Comparison of ENCODE assay signal across 33 mouse cellular contexts in the genomic region with DNA sequence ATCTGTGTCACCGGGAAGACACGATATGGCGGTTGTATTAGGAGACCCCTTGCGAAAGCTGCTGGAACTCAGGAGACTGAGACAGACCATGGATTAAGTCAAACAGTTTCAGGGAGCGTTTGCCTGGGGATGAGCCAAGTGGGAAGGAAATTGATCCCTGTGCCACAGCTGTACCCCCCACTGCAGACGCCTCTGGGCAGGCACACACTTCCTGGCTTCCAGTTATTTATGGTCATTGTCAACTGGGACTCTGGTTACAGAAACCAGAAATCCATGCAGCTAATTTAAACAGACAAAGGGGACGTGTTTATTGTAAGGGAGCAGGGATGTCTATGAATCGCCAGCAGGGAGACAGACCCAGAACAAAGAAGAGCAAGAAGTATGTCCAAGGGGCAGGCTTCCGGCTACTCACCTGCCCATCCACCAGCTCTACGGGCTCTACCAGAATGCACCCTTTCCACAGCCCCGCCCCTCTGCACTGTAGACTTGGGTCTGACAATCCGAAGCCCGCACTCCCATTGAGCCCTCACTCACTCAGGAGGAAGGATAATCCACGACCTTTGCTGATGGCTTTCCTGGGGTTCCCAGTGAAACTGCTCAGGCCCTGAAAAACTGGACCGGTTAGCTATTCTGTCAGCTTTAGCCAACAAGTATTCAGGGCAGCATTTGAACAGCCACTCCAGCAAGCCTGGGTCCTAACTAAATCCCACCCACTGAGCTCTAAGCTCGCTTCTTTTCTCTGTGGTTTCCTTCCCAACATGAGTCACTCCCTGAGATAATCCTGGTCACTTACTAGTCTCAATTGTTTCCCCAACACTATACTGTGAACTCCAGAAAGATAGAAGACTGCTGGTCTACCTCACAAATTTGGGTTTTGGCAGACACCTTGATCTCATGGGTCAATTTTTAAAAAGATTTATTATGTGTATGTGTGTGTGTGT. TPM values are rescaled to one million over a fixed set of nuclear protein-coding genes. Genes with fewer than 3 reads are reported as not detected.
A peak's percentile ranks its signal among the peaks of the same experiment; 100 is the strongest.
DNase-seq lines count a peak whose midpoint lies in the region; ATAC-seq and TF ChIP-seq lines count a peak whose summit lies in the region.
"Had no signal": no experiment of that assay in that cellular context is flagged by ENCODE, and none has a peak within 500 bp of the region (broad histone marks: within the 10 kb centered on the region; RNA-seq: fewer than 3 reads in every experiment).

No protein-coding gene starts in this region.

- no peaks in the 10 kb centered on the region for H3K36me3 ChIP-seq in kidney, embryonic 14.5 days (ENCODE audit: control insufficient read depth, insufficient read depth, low read length)
- H3K36me3 ChIP-seq in kidney, embryonic 16.5 days (ENCODE audit: insufficient read depth, low read length) = no peaks in the 10 kb centered on the region
- no peaks in the 10 kb centered on the region for H3K36me3 ChIP-seq in neural tube, embryonic 12.5 days
- H3K36me3 ChIP-seq in C2C12 (ENCODE audit: control insufficient read depth, insufficient read depth) = no peaks in the 10 kb centered on the region
- H3K36me3 ChIP-seq in stomach, embryonic 14.5 days (ENCODE audit: control insufficient read depth, insufficient read depth, low read length) = no peaks in the 10 kb centered on the region
- H3K36me3 ChIP-seq: embryonic facial prominence, embryonic 13.5 days; forebrain, embryonic 10.5 days; forebrain, embryonic 15.5 days; heart, embryonic 15.5 days; hindbrain, embryonic 12.5 days; limb, embryonic 10.5 days; limb, embryonic 15.5 days; liver, embryonic 13.5 days; midbrain, embryonic 12.5 days had no signal

- H3K79me3 ChIP-seq in C2C12 (ENCODE audit: low read depth) = no peaks in the 10 kb centered on the region

- no peak overlapping the region for H3ac ChIP-seq in C2C12 (ENCODE audit: control insufficient read depth, insufficient read length, low read depth)

- no peak overlapping the region for H3K27ac ChIP-seq in kidney, embryonic 14.5 days (ENCODE audit: low read depth, low read length)
- H3K27ac ChIP-seq in kidney, embryonic 16.5 days (ENCODE audit: low read length) = no peak overlapping the region
- H3K27ac ChIP-seq in neural tube, embryonic 12.5 days = no peak overlapping the region
- H3K27ac ChIP-seq in stomach, embryonic 14.5 days (ENCODE audit: low read length) = no peak overlapping the region
- H3K27ac ChIP-seq: embryonic facial prominence, embryonic 13.5 days; forebrain, embryonic 10.5 days; forebrain, embryonic 15.5 days; gastrocnemius, adult 2 months; heart, embryonic 15.5 days; hindbrain, embryonic 12.5 days; hindbrain, postnatal 0 days; limb, embryonic 10.5 days; limb, embryonic 15.5 days; liver, embryonic 13.5 days; midbrain, embryonic 12.5 days had no signal

- no peaks in the 10 kb centered on the region for H3K79me2 ChIP-seq in C2C12 (ENCODE audit: control insufficient read depth, insufficient read depth)

- H3K27me3 ChIP-seq in kidney, embryonic 14.5 days (ENCODE audit: control insufficient read depth, insufficient read depth, low read length) = no peaks in the 10 kb centered on the region
- H3K27me3 ChIP-seq in kidney, embryonic 16.5 days (ENCODE audit: insufficient read depth, low read length) = no peaks in the 10 kb centered on the region
- H3K27me3 ChIP-seq in neural tube, embryonic 12.5 days (replicated peaks) = no peaks in the 10 kb centered on the region
- no peaks in the 10 kb centered on the region for H3K27me3 ChIP-seq in C2C12 (ENCODE audit: control insufficient read depth, insufficient read depth, insufficient read length)
- H3K27me3 ChIP-seq in stomach, embryonic 14.5 days (ENCODE audit: control insufficient read depth, insufficient read depth, low read length) = no peaks in the 10 kb centered on the region
- H3K27me3 ChIP-seq: embryonic facial prominence, embryonic 13.5 days; forebrain, embryonic 15.5 days; heart, embryonic 15.5 days; hindbrain, embryonic 12.5 days; limb, embryonic 15.5 days; liver, embryonic 13.5 days; midbrain, embryonic 12.5 days had no signal

- H3K4me3 ChIP-seq in kidney, embryonic 14.5 days (ENCODE audit: low read length) = no peak overlapping the region
- no peak overlapping the region for H3K4me3 ChIP-seq in kidney, embryonic 16.5 days (ENCODE audit: low read length)
- H3K4me3 ChIP-seq in neural tube, embryonic 12.5 days = no peak overlapping the region
- H3K4me3 ChIP-seq in C2C12 (ENCODE audit: insufficient read depth, poor library complexity, severe bottlenecking) = no peak overlapping the region
- no peak overlapping the region for H3K4me3 ChIP-seq in stomach, embryonic 14.5 days (ENCODE audit: low read depth, low read length)
- H3K4me3 ChIP-seq: embryonic facial prominence, embryonic 13.5 days; forebrain, embryonic 10.5 days; forebrain, embryonic 15.5 days; gastrocnemius, adult 2 months; heart, embryonic 15.5 days; hindbrain, embryonic 12.5 days; limb, embryonic 10.5 days; limb, embryonic 15.5 days; liver, embryonic 13.5 days; megakaryocyte, embryonic 14.5 days; midbrain, embryonic 12.5 days had no signal

- no peaks in the 10 kb centered on the region for H3K4me1 ChIP-seq in kidney, embryonic 14.5 days (ENCODE audit: control insufficient read depth, insufficient read depth, low read length)
- H3K4me1 ChIP-seq in kidney, embryonic 16.5 days (ENCODE audit: insufficient read depth, low read length) = no peaks in the 10 kb centered on the region
- peaks cover 15% of the 10 kb centered on the region for H3K4me1 ChIP-seq in neural tube, embryonic 12.5 days
- peaks cover 4% of the 10 kb centered on the region; the same call in 1 of the 2 replicates for H3K4me1 ChIP-seq in stomach, embryonic 14.5 days (ENCODE audit: control insufficient read depth, insufficient read depth, low read length)
- H3K4me1 ChIP-seq: forebrain, embryonic 15.5 days; heart, embryonic 15.5 days; liver, embryonic 13.5 days had no signal

- H3K9ac ChIP-seq in kidney, embryonic 14.5 days (ENCODE audit: low read depth, low read length) = no peak overlapping the region
- H3K9ac ChIP-seq in kidney, embryonic 16.5 days (replicated peaks; ENCODE audit: low read length) = no peak overlapping the region
- H3K9ac ChIP-seq in neural tube, embryonic 12.5 days = no peak overlapping the region
- H3K9ac ChIP-seq in stomach, embryonic 14.5 days (replicated peaks; ENCODE audit: low read depth, low read length) = no peak overlapping the region
- H3K9ac ChIP-seq: embryonic facial prominence, embryonic 13.5 days; forebrain, embryonic 15.5 days; heart, embryonic 15.5 days; hindbrain, embryonic 12.5 days; limb, embryonic 15.5 days; liver, embryonic 13.5 days; midbrain, embryonic 12.5 days had no signal

- H3K4me2 ChIP-seq in kidney, embryonic 14.5 days (replicated peaks; ENCODE audit: low read depth, low read length) = no peak overlapping the region
- no peak overlapping the region for H3K4me2 ChIP-seq in kidney, embryonic 16.5 days (replicated peaks; ENCODE audit: low read depth, low read length)
- no peak overlapping the region for H3K4me2 ChIP-seq in neural tube, embryonic 12.5 days (replicated peaks)
- no peak overlapping the region for H3K4me2 ChIP-seq in stomach, embryonic 14.5 days (replicated peaks; ENCODE audit: low read depth, low read length)
- H3K4me2 ChIP-seq: embryonic facial prominence, embryonic 13.5 days; forebrain, embryonic 15.5 days; heart, embryonic 15.5 days; hindbrain, embryonic 12.5 days; limb, embryonic 15.5 days; liver, embryonic 13.5 days; midbrain, embryonic 12.5 days had no signal

- H3K9me3 ChIP-seq in kidney, embryonic 14.5 days (ENCODE audit: control insufficient read depth, low read length) = 0 out of 2 replicates have a peak, but pooled peaks cover 3% of the 10 kb centered on the region
- H3K9me3 ChIP-seq in kidney, embryonic 16.5 days (ENCODE audit: low read length) = no peaks in the 10 kb centered on the region
- no peaks in the 10 kb centered on the region for H3K9me3 ChIP-seq in neural tube, embryonic 12.5 days
- H3K9me3 ChIP-seq in stomach, embryonic 14.5 days (ENCODE audit: control insufficient read depth, low read depth, low read length) = no peaks in the 10 kb centered on the region
- H3K9me3 ChIP-seq: forebrain, embryonic 10.5 days; forebrain, embryonic 15.5 days; heart, embryonic 15.5 days; hindbrain, embryonic 12.5 days; limb, embryonic 10.5 days; limb, embryonic 15.5 days; liver, embryonic 13.5 days; midbrain, embryonic 12.5 days had no signal

- no peak for DNase-seq in neural tube, embryonic 10.5 days (ENCODE audit: extremely low spot score, low spot score)
- no peak for DNase-seq in layer of hippocampus, postnatal 14 days (ENCODE audit: low spot score in 2 of 2)
- DNase-seq: adrenal gland, postnatal 14 days; cerebellum, adult 18-20 months; cerebellum, postnatal 10 days; gastrocnemius, adult 2 months; gastrocnemius, postnatal 36 days; heart, postnatal 36 days; kidney, adult 9 months; liver, embryonic 13.5 days; lung, adult 18-20 months; right cerebral cortex, postnatal 25 days; thymus, adult 18-20 months; thymus, postnatal 36 days had no signal

- ATAC-seq in kidney, embryonic 14.5 days (ENCODE audit: low FRiP score, low TSS enrichment) = 0 out of 2 replicates have a peak, but pooled peaks have one; percentile 46
- no peak for ATAC-seq in kidney, embryonic 16.5 days (ENCODE audit: low FRiP score, low TSS enrichment)
- 0 out of 2 replicates have a peak, but pooled peaks have one; percentile 9 for ATAC-seq in neural tube, embryonic 12.5 days (ENCODE audit: low FRiP score, low read depth)
- peak; percentile 46; the same call in 1 of the 2 replicates for ATAC-seq in stomach, embryonic 14.5 days (ENCODE audit: insufficient number of reproducible peaks, insufficient read depth, low FRiP score, low read depth)
- ATAC-seq: forebrain, embryonic 15.5 days; hindbrain, postnatal 0 days; intestine, postnatal 0 days; lung, postnatal 0 days had no signal

- TF ChIP-seq CTCF in C2C12 (IDR thresholded peaks at IDR 0.05; ENCODE audit: control insufficient read depth, insufficient read depth, insufficient read length) = no peak

- 58% methylated on average over 16 of the region's 16 CpGs for WGBS in kidney, embryonic 14.5 days
- WGBS in kidney, embryonic 16.5 days = 54% methylated on average over 16 of the region's 16 CpGs
- WGBS in neural tube, embryonic 12.5 days = 56% methylated on average over 16 of the region's 16 CpGs
- 55% methylated on average over 16 of the region's 16 CpGs for WGBS in stomach, embryonic 14.5 days

RNA-seq across cellular contexts. Expression of a gene that starts 22.3 kb away (rescaled TPM):
- 0.09 and 0.30 TPM in 2 replicates for polyA plus RNA-seq in kidney, embryonic 14.5 days (2014; fragmentation: Nextera tagmentation; extraction: Ambion mirVana)
- polyA plus RNA-seq in kidney, embryonic 16.5 days (2015; fragmentation: Nextera tagmentation; extraction: Ambion mirVana) = 0.06 and 0.19 TPM in 2 replicates
- polyA plus RNA-seq in neural tube, embryonic 12.5 days (2016; fragmentation: Nextera tagmentation; extraction: Ambion mirVana) = 0.49 and 0.56 TPM in 2 replicates
- 0.09 TPM for polyA plus RNA-seq in C2C12 (2012; fragmentation: generic; extraction: Trizol)
- 0.07 and 0.20 TPM in 2 replicates for polyA plus RNA-seq in stomach, embryonic 14.5 days (2014; fragmentation: Nextera tagmentation; extraction: Ambion mirVana)
- total RNA-seq in layer of hippocampus, postnatal 14 days (2021) = 1 to 10 TPM; 7.5 to 8.5 TPM
- total RNA-seq: common myeloid progenitor, adult 5-6 weeks; gastrocnemius, adult 2 months; gastrocnemius, postnatal 36 days; MEL had no signal
- polyA plus RNA-seq: forebrain, embryonic 10.5 days; lung, postnatal 0 days had no signal

RNA-seq across cellular contexts. Expression of a gene that starts 45.5 kb away (rescaled TPM):
- polyA plus RNA-seq in kidney, embryonic 14.5 days (2014; fragmentation: Nextera tagmentation; extraction: Ambion mirVana) = 104 and 133 TPM in 2 replicates
- 106 and 108 TPM in 2 replicates for polyA plus RNA-seq in kidney, embryonic 16.5 days (2015; fragmentation: Nextera tagmentation; extraction: Ambion mirVana)
- 155 and 158 TPM in 2 replicates for polyA plus RNA-seq in neural tube, embryonic 12.5 days (2016; fragmentation: Nextera tagmentation; extraction: Ambion mirVana)
- polyA plus RNA-seq in C2C12 (2012; fragmentation: generic; extraction: Trizol) = 24.5 TPM
- 114 TPM in 2 replicates for polyA plus RNA-seq in stomach, embryonic 14.5 days (2014; fragmentation: Nextera tagmentation; extraction: Ambion mirVana)
- 10 to 100 TPM; 46.4 to 49.5 TPM for total RNA-seq in layer of hippocampus, postnatal 14 days (2021)
